Mouse (Mus musculus) MEL (cell line): ENCODE results near the gene Sdhaf1.

Experiments
- CTCF ChIP-seq, 3 experiments: IDR thresholded peaks in 2 of 3; conservative IDR thresholded peaks in 1 of 3; 2 replicates each; pipeline ENCODE4 v1.5.1; 2011 to 2012; ENCODE audit warnings: low read length in 3 of 3, low read depth in 2 of 3, mild to moderate bottlenecking in 2 of 3, improper control_type of control experiment in 1 of 3, inconsistent platforms in 1 of 3, mixed read lengths in 1 of 3, moderate library complexity in 1 of 3; ENCODE audit not compliant: control insufficient read depth in 1 of 3, insufficient read depth in 1 of 3, poor library complexity in 1 of 3, severe bottlenecking in 1 of 3
- GATA1 ChIP-seq: IDR thresholded peaks from 2 replicates; pipeline ENCODE4 v1.6.1; 2011; ENCODE audit warnings: low read depth, low read length, improper control_type of control experiment
- POLR2A ChIP-seq, 2 experiments: IDR thresholded peaks; 2 replicates each; pipeline ENCODE4 v1.6.1; 2011 to 2012; ENCODE audit warnings: low read length in 2 of 2, mild to moderate bottlenecking in 2 of 2, control low read depth in 1 of 2, improper control_type of control experiment in 1 of 2, low read depth in 1 of 2, moderate library complexity in 1 of 2; ENCODE audit not compliant: control insufficient read depth in 1 of 2, insufficient read depth in 1 of 2, poor library complexity in 1 of 2
- TAL1 ChIP-seq: IDR thresholded peaks from 2 replicates; pipeline ENCODE4 v1.6.1; 2012; ENCODE audit warnings: mild to moderate bottlenecking, inconsistent platforms, low read length, moderate library complexity, mixed read lengths
- USF1 ChIP-seq: IDR thresholded peaks from 2 replicates; pipeline ENCODE4 v1.6.1; 2014; ENCODE audit warnings: low read depth, mild to moderate bottlenecking, inconsistent platforms, low read length, improper control_type of control experiment, moderate library complexity
- ZKSCAN1 ChIP-seq: IDR thresholded peaks from 2 replicates; pipeline ENCODE4 v1.6.1; 2012; ENCODE audit warnings: low read depth, mild to moderate bottlenecking, inconsistent platforms, low read length, improper control_type of control experiment, moderate library complexity
- ZNF384 ChIP-seq: IDR thresholded peaks from 2 replicates; pipeline ENCODE4 v1.6.1; 2012; ENCODE audit warnings: low read depth, mild to moderate bottlenecking, inconsistent platforms, low read length, improper control_type of control experiment

DNA sequence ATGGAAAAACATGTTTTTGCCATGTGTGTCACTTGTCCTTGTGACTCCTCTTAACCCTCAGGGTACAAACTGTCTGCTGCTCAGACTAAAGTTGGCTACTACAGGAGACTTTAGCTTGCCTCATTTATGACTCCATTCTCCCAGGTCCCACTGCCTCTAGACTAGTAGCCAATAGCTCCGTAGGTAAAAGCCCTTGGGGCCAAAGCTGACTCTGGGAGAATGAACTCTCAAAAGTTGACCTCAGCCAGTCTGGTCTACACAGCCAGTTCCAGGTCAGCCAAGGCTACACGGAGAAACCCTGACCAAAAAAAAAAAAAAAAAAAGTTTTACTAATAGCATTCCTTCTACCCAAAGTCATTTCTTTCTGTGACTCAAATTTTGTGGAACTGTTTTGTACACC is 44.8 kb downstream of the Sdhaf1 start:
- no peak for TF ChIP-seq ZKSCAN1
- TF ChIP-seq GATA1, result no peak
- no peak for TF ChIP-seq POLR2A (IDR thresholded peaks at IDR 0.05; ENCODE audit: control insufficient read depth in 1 of 2, insufficient read depth in 1 of 2, low read depth in 1 of 2, low read length in 2 of 2, poor library complexity in 1 of 2)
- TF ChIP-seq USF1, result no peak
- peak; percentile 30; the same call in 1 of the 2 replicates for TF ChIP-seq ZNF384
- no peak for TF ChIP-seq TAL1
- no peak for TF ChIP-seq CTCF (IDR thresholded peaks at IDR 0.05 in 2 of 3, conservative IDR thresholded peaks at IDR 0.05 in 1 of 3; ENCODE audit: control insufficient read depth in 1 of 3, insufficient read depth in 1 of 3, low read depth in 2 of 3, low read length in 3 of 3, poor library complexity in 1 of 3, severe bottlenecking in 1 of 3)
